Mouse (Mus musculus) limb, embryonic 11.5 days (tissue): Measurements from ENCODE around the gene Drp2. TPM values are rescaled to one million over a fixed set of nuclear protein-coding genes. Genes with fewer than 3 reads are reported as not detected.

Experiments
- ATAC-seq: fragments of 200-750 bp; cut with Nextera tagmentation; 2 replicates; pipeline ENCODE4 v1.8.0; 2017; ENCODE audit warnings: low read depth; ENCODE audit not compliant: insufficient number of reproducible peaks, low FRiP score, low TSS enrichment
- DNase-seq: peaks from one replicate; pipeline ENCODE4 v3.0.0-alpha.2; 2015; ENCODE audit warnings: low spot score
- H3K27ac ChIP-seq: fragments of 300-500 bp; sonication (generic); replicated peaks from 2 replicates; pipeline ENCODE4 v1.5.1; 2014; ENCODE audit warnings: low read depth, mild to moderate bottlenecking, low read length
- H3K27me3 ChIP-seq: fragments of 300-500 bp; sonication (generic); 2 replicates; pipeline ENCODE4 v1.6.1; 2014; ENCODE audit warnings: mild to moderate bottlenecking, low read length, mixed read lengths; ENCODE audit not compliant: control insufficient read depth, insufficient read depth
- H3K36me3 ChIP-seq: fragments of 300-500 bp; sonication (generic); 2 replicates; pipeline ENCODE4 v1.6.1; 2014; ENCODE audit warnings: mild to moderate bottlenecking, low read length, moderate library complexity, mixed read lengths; ENCODE audit not compliant: control insufficient read depth, insufficient read depth
- H3K4me1 ChIP-seq: fragments of 300-500 bp; sonication (generic); 2 replicates; pipeline ENCODE4 v1.6.1; 2014; ENCODE audit warnings: low read length, mixed read lengths; ENCODE audit not compliant: control insufficient read depth, insufficient read depth
- H3K4me2 ChIP-seq: fragments of 300-500 bp; sonication (generic); 2 replicates; pipeline ENCODE4 v1.6.1; 2014; ENCODE audit warnings: low read depth, mild to moderate bottlenecking, moderate library complexity; ENCODE audit not compliant: severe bottlenecking
- H3K4me3 ChIP-seq: fragments of 300-500 bp; sonication (generic); 2 replicates; pipeline ENCODE4 v1.5.1; 2014; ENCODE audit warnings: low read depth, low read length
- H3K9ac ChIP-seq: fragments of 300-500 bp; sonication (generic); 2 replicates; pipeline ENCODE4 v1.6.1; 2014; ENCODE audit warnings: mild to moderate bottlenecking, low read length
- H3K9me3 ChIP-seq: fragments of 300-500 bp; sonication (generic); 2 replicates; pipeline ENCODE4 v1.6.1; 2016; ENCODE audit warnings: low read length; ENCODE audit not compliant: control insufficient read depth
- WGBS: fragments of 180-500 bp; shearing (Covaris S2); extraction: QIAGEN DNeasy Blood & Tissue Kit; methylation state at CpG from one replicate; pipeline ENCODE4 v1.1.7; 2014; 5-methylcytosine and 5-hydroxymethylcytosine counted together
- polyA plus RNA-seq: library from polyadenylated mRNA; unstranded; fragments of >200 nt; fragmentation: Nextera tagmentation; extraction: Ambion mirVana; gene quantifications from 2 replicates; pipeline ENCODE4 v1.2.1, GENCODE M21; 2014

Gene Drp2
- polyA plus RNA-seq, 1 experiment from 2014 or later, result 2.3 TPM

GRCm38 (mm10) chrX:134404584-134404955 lies 219 bp downstream of the Drp2 start:
- no peaks in the 10 kb centered on the region for H3K36me3 ChIP-seq
- no peak overlapping the region for H3K27ac ChIP-seq
- H3K4me1 ChIP-seq, result no peaks in the 10 kb centered on the region
- DNase-seq, result peak; percentile 22
- H3K4me2 ChIP-seq, result peak overlapping the region; percentile 36
- no peak for ATAC-seq
- peak overlapping the region; percentile 22; the same call in 1 of the 2 replicates for H3K9ac ChIP-seq
- WGBS, result 31% methylated on average over 13 of the region's 14 CpGs
- no peaks in the 10 kb centered on the region for H3K27me3 ChIP-seq
- peak overlapping the region; percentile 20 for H3K4me3 ChIP-seq
- H3K9me3 ChIP-seq, result no peaks in the 10 kb centered on the region

GRCm38 (mm10) chrX:134409354-134409900 lies 5.1 kb downstream of the Drp2 start:
- ATAC-seq (no peak), DNase-seq (no peak)
- Histone ChIP-seq H3K4me1 (no peaks in the 10 kb centered on the region), H3K27me3 (no peaks in the 10 kb centered on the region), H3K27ac (no peak overlapping the region), H3K4me3 (no peak overlapping the region), H3K4me2 (no peak overlapping the region), H3K9me3 (no peaks in the 10 kb centered on the region), H3K9ac (no peak overlapping the region), H3K36me3 (no peaks in the 10 kb centered on the region)
- WGBS, result 89% methylated on average over 6 of the region's 6 CpGs

- Histone ChIP-seq H3K4me2 (no peak overlapping the region), H3K4me3 (no peak overlapping the region), H3K4me1 (no peaks in the 10 kb centered on the region), H3K9ac (no peak overlapping the region), H3K36me3 (no peaks in the 10 kb centered on the region), H3K27ac (no peak overlapping the region), H3K27me3 (no peaks in the 10 kb centered on the region), H3K9me3 (no peaks in the 10 kb centered on the region)
- 90% methylated on average over 1 of the region's 1 CpGs for WGBS
- ATAC-seq (no peak), DNase-seq (no peak)
Measured at GRCm38 (mm10) chrX:134412096-134412495, 7.7 kb downstream of the Drp2 start.

GRCm38 (mm10) chrX:134420097-134420496 lies 15.7 kb downstream of the Drp2 start:
- no peak for ATAC-seq
- H3K27me3 ChIP-seq, result no peaks in the 10 kb centered on the region
- H3K9me3 ChIP-seq, result no peaks in the 10 kb centered on the region
- DNase-seq, result no peak
- no peaks in the 10 kb centered on the region for H3K36me3 ChIP-seq
- WGBS, result 87% methylated on average over 5 of the region's 5 CpGs
- H3K27ac ChIP-seq, result no peak overlapping the region
- H3K9ac ChIP-seq, result no peak overlapping the region
- H3K4me1 ChIP-seq, result no peaks in the 10 kb centered on the region
- no peak overlapping the region for H3K4me2 ChIP-seq
- H3K4me3 ChIP-seq, result no peak overlapping the region

GRCm38 (mm10) chrX:134424263-134424662 lies 19.9 kb downstream of the Drp2 start:
- H3K9me3 ChIP-seq, result no peaks in the 10 kb centered on the region
- no peak overlapping the region for H3K4me2 ChIP-seq
- WGBS, result 93% methylated on average over 5 of the region's 5 CpGs
- ATAC-seq (no peak), DNase-seq (no peak)
- no peaks in the 10 kb centered on the region for H3K4me1 ChIP-seq
- no peak overlapping the region for H3K9ac ChIP-seq
- no peak overlapping the region for H3K27ac ChIP-seq
- no peak overlapping the region for H3K4me3 ChIP-seq
- H3K36me3 ChIP-seq, result no peaks in the 10 kb centered on the region
- H3K27me3 ChIP-seq, result no peaks in the 10 kb centered on the region

- no peak for DNase-seq
- 91% methylated on average over 10 of the region's 10 CpGs for WGBS
- no peak for ATAC-seq
- no peak overlapping the region for H3K27ac ChIP-seq
- no peak overlapping the region for H3K9ac ChIP-seq
- H3K4me2 ChIP-seq, result no peak overlapping the region
- H3K36me3 ChIP-seq, result no peaks in the 10 kb centered on the region
- no peaks in the 10 kb centered on the region for H3K27me3 ChIP-seq
- H3K4me1 ChIP-seq, result no peaks in the 10 kb centered on the region
- no peaks in the 10 kb centered on the region for H3K9me3 ChIP-seq
- H3K4me3 ChIP-seq, result no peak overlapping the region
Measured at GRCm38 (mm10) chrX:134425798-134426197, 21.4 kb downstream of the Drp2 start.

- Histone ChIP-seq H3K4me3 (no peak overlapping the region), H3K4me2 (no peak overlapping the region), H3K4me1 (no peaks in the 10 kb centered on the region), H3K27ac (no peak overlapping the region), H3K36me3 (no peaks in the 10 kb centered on the region), H3K9me3 (no peaks in the 10 kb centered on the region), H3K9ac (no peak overlapping the region), H3K27me3 (no peaks in the 10 kb centered on the region)
- WGBS, result 75% methylated on average over 6 of the region's 6 CpGs
- ATAC-seq, result no peak
- no peak for DNase-seq
Measured at GRCm38 (mm10) chrX:134426819-134427218, 22.5 kb downstream of the Drp2 start.

- no peak overlapping the region for H3K27ac ChIP-seq
- DNase-seq, result no peak
- no peak for ATAC-seq
- H3K4me2 ChIP-seq, result no peak overlapping the region
- H3K9ac ChIP-seq, result no peak overlapping the region
- no peaks in the 10 kb centered on the region for H3K4me1 ChIP-seq
- no peaks in the 10 kb centered on the region for H3K27me3 ChIP-seq
- H3K36me3 ChIP-seq, result no peaks in the 10 kb centered on the region
- no peaks in the 10 kb centered on the region for H3K9me3 ChIP-seq
- H3K4me3 ChIP-seq, result no peak overlapping the region
- WGBS, result 70% methylated on average over 3 of the region's 3 CpGs
Measured at GRCm38 (mm10) chrX:134427307-134427706, 23.0 kb downstream of the Drp2 start.
